Mouse (Mus musculus): ENCODE measurements around the gene Spns1. TPM values are rescaled to one million over a fixed set of nuclear protein-coding genes. Genes with fewer than 3 reads are reported as not detected.
A peak's percentile ranks its signal among the peaks of the same experiment; 100 is the strongest.
"Not testable (repeated sequence)": the region's sequence is repeated elsewhere in the genome, so short reads cannot be mapped to it uniquely, and the experiment has no call there.

Gene Spns1
- 10 to 100 TPM; 81.5 to 85.5 TPM for total RNA-seq (2021)

DNA sequence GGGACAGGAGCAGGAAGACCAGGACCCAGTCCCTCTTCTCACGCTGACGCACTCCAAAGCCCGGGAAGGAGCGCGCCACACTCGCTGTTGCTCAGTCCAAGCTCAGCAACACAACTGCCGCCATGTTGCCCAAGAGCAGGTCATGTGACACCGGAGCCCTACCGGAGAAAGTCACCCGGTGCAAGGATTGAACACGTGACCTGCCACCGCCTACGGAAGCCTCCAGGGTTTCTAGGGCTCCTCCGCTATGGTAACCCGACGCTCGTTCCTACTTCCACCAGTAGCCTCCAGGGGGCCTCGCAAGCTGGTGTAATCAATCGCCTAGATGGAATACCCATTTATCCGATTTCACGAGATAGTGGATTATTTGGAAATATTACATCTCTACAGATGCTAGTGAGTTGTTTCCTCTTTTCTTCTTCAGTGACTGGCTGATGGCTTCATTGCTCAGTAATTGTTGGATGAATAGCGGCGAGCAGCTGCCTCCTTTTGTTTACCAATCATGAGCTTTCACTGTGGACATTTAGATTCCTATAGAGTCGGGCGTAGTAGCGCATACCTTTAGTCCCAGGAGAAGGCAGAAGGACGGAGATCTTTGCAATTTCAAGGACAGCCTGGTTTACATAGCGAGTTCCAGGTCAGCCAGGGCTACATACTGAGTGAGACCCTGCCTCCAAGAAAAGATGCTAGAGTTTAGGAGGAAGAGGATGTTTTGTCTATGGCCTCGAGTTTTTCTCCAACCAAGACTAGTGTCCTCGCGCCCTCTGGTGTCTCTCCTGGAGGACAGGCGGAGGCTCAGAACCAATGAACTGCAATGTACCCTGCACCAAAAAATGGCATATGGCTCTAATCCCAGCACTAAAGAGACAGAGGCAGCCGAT lies at the start of gene Spns1:
Spns1 (minus strand) TSS at position 173 of the 881 bp plus-strand sequence.
- intact Hi-C loops (cut with DNase I) = loop anchor here (1.0 to 5.0 kb wide), 2 partner anchors 54 to 115 kb away; no protein-coding TSS in a partner anchor
- peak; percentile 98 for DNase-seq (ENCODE audit: low spot score in 2 of 2)

GRCm38 (mm10) chr7:126424161-126424560 lies 46.9 kb upstream of the Spns1 start:
- intact Hi-C loops (cut with DNase I) = no loop called here
- DNase-seq (ENCODE audit: low spot score in 2 of 2) = no peak

GRCm38 (mm10) chr7:126421756-126422155 lies 44.5 kb upstream of the Spns1 start:
- intact Hi-C loops (cut with DNase I) = no loop called here
- no peak for DNase-seq (ENCODE audit: low spot score in 2 of 2)

- intact Hi-C loops (cut with DNase I) = no loop called here
- DNase-seq (ENCODE audit: low spot score in 2 of 2) = no peak
These were observed 41.2 kb upstream of the Spns1 start for GRCm38 (mm10) chr7:126418496-126418895.

DNA sequence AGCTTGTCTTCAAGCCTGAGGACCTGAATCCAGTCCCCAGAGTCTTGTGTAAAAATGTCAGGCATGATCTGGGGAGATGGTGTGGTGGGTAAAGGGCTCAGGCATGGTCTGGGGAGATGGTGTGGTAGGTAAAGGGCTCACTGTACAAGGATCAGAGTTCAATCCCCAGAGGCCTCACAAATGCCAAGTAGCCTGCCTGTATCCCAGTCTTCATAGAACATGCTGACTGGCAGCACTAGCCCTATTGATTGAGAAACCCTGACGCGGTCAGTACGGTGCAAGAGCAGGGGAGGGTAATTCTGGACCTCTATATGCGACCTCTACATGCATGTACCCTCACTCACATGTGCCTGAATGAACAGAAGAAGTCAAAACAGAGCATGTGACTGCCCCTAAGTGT lies 40.4 kb upstream of the Spns1 start:
- intact Hi-C loops (cut with DNase I) = no loop called here
- DNase-seq (ENCODE audit: low spot score in 2 of 2) = no peak

DNA sequence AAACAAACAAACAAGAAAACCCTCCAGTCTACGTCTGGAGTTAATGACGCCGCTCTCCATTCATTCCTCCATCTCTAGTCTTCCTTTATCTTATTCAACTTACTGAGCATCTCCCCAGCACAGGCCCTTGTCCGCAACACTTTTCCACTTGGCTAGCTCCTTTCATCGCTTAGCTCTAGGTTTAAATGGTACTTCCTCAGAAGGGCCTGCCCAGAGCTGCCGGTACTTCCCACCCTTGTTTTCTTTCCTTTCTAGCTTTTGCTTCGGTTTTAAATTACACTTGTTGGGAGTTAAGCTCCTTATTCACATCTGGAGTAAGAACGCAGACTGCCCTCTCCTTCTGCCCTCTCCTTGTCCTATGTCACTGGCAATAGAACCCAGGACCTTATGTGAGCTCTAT lies 39.8 kb upstream of the Spns1 start:
- intact Hi-C loops (cut with DNase I) = no loop called here
- DNase-seq (ENCODE audit: low spot score in 2 of 2) = no peak

DNA sequence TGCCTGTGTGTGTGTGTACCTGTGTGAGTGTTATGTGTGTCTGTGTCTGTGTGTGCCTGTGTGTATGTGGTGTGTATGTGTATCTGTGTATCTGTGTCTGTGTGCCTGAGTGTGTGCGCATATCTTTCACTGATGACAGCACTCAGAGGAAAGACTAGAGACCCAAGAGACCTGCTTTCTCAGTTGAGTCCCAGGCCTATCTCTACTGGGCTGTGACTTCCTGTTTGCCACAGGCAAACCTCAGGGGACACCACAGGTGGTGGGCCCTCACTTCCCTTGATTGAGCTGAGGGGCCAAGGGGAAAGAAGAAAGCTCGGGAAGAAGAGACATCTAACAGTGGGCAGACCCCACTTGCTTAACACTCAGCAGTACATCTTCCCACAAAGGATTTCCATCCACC lies 39.4 kb upstream of the Spns1 start:
- intact Hi-C loops (cut with DNase I) = no loop called here
- no peak for DNase-seq (ENCODE audit: low spot score in 2 of 2)

GRCm38 (mm10) chr7:126414725-126415124 lies 37.5 kb upstream of the Spns1 start, which contains the start of gene Cd19:
Cd19 (minus strand) TSS chr7:126414889.
- intact Hi-C loops (cut with DNase I) = no loop called here
- no peak for DNase-seq (ENCODE audit: low spot score in 2 of 2)

- DNase-seq (ENCODE audit: low spot score in 2 of 2) = no peak
These were observed 33.8 kb upstream of the Spns1 start for GRCm38 (mm10) chr7:126411061-126411460.

GRCm38 (mm10) chr7:126408686-126409085 lies 31.4 kb upstream of the Spns1 start:
- intact Hi-C loops (cut with DNase I) = no loop called here

More at GRCm38 (mm10) chr7:126411061-126411460, 33.8 kb upstream of the Spns1 start:
- intact Hi-C loops (cut with DNase I) = no loop called here

DNA sequence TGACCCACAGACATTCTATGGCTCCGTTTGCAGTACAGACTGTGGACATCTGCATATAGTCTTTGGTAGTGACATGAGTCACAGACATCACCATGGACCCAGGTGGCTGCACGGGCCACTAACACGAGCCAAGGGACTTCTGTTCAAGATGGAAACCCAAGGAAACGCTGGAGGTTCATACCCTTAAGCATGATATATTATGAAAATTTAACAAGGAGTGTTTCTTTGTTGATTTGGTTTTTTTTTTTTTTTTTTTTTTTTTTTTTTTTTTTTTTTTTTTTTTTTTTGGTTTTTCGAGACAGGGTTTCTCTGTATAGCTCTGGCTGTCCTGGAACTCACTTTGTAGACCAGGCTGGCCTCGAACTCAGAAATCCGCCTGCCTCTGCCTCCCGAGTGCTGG lies 25.3 kb upstream of the Spns1 start:
- intact Hi-C loops (cut with DNase I) = not testable (repeated sequence)

More at GRCm38 (mm10) chr7:126408686-126409085, 31.4 kb upstream of the Spns1 start:
- DNase-seq (ENCODE audit: low spot score in 2 of 2) = no peak

DNA sequence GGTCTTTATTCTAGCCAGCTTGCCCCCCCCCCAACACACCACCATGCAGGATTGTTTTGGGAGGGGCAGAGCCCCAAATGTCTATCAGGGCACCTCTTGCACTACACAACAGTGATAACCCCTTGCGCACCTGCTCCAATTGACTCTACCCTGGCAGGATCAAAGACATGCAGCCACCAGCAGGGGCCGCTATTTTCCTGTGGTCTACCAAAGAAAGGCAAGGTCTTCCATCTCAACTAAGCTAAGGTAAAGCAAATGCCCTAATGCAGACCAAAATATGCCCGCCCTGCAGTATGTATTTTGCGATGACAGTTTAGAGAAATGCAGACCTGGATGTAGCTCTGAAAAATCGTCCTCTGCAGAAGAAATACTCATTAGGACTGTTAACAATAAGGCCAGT lies 22.3 kb upstream of the Spns1 start:
- DNase-seq (ENCODE audit: low spot score in 2 of 2) = peak; percentile 64 to 65
- intact Hi-C loops (cut with DNase I) = loop anchor here (2.0 to 5.0 kb wide), 2 partner anchors 78 to 129 kb away; partner anchors contain the start of gene Sh2b1

More for the DNA sequence above, 25.3 kb upstream of the Spns1 start:
- not testable (repeated sequence) for DNase-seq (ENCODE audit: low spot score in 2 of 2)

- intact Hi-C loops (cut with DNase I) = loop anchor here (2.0 to 5.0 kb wide), 2 partner anchors 79 to 131 kb away; partner anchors contain the start of gene Sh2b1
- no peak for DNase-seq (ENCODE audit: low spot score in 2 of 2)
These were observed 20.6 kb upstream of the Spns1 start for GRCm38 (mm10) chr7:126397822-126398221.

DNA sequence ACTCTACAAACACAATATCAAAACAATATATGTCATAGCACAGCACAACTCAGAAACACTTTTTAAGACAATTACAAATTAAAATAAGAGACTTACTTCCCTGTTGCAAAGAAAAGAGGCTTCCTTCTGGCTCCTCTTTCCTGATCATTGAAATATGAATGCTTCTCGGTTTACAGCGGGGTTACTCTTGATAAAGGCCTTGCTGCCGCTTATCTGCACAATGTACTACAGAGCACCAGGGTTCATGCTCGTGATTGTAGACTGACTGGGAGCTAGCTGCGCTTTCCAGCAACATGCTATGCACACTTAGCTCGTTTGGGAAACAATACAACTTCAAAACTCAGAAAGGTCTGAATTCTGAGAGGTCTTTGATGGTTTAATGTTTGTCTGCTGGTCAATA lies 20.0 kb upstream of the Spns1 start:
- intact Hi-C loops (cut with DNase I) = loop anchor here (5.0 kb wide), 1 partner anchor 80 kb away; the partner anchor contains the start of gene Sh2b1
- DNase-seq (ENCODE audit: low spot score in 2 of 2) = no peak

- DNase-seq (ENCODE audit: low spot score in 2 of 2) = peak; percentile 95 to 98
- intact Hi-C loops (cut with DNase I) = loop anchor here (5.0 kb wide), 1 partner anchor 81 kb away; the partner anchor contains the start of gene Sh2b1
These were observed 19.3 kb upstream of the Spns1 start, which contains the start of gene Nfatc2ip for GRCm38 (mm10) chr7:126396298-126397119. Nfatc2ip (minus strand) TSS chr7:126396737.

GRCm38 (mm10) chr7:126392086-126392884 lies 15.0 kb upstream of the Spns1 start:
- intact Hi-C loops (cut with DNase I); DNase-seq (ENCODE audit: low spot score in 2 of 2): not testable (repeated sequence)

DNA sequence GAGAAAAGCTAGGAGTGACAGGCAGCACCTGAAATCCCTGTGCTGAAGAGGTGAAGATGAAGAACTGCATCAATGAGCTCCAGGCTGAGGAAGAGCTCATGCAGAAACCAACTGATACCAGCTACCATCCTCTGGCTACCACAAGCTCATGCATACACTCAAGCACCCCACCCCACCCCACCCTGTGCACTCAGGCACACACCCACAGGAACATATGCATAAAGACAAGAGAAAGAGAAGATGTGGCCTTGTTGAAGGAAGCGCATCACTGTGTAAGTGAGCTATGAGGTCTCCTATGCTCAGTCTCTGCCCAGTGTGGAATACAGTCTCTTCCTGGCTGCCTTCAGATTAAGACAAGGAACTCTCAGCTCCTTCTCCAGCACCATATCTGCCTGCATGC lies 10.9 kb upstream of the Spns1 start:
- intact Hi-C loops (cut with DNase I) = no loop called here
- no peak for DNase-seq (ENCODE audit: low spot score in 2 of 2)

- no peak for DNase-seq (ENCODE audit: low spot score in 2 of 2)
- intact Hi-C loops (cut with DNase I) = no loop called here
These were observed 6.3 kb upstream of the Spns1 start for GRCm38 (mm10) chr7:126383565-126383964.

DNA sequence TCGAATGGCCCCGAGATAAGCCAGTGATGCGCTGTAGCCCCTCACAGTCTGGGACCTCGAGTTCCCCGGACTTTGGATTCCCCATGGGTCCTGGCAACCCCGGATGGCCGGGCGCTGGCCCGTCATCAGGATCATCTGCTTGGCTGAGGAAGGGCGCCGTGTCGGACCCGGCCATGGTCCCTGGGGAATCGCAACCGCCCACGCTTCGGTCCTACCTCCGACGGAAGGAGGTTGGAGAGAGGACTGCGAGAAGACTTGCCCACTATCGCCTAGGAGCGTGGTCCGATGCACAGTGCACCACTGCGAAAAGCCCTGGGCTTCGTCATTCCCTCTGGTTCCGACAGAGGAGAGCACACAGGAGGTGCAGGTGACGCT lies 360 bp downstream of the Spns1 start:
- intact Hi-C loops (cut with DNase I) = loop anchor here (5.0 kb wide), 1 partner anchor 115 kb away; no protein-coding TSS in a partner anchor

More for the DNA sequence above, 360 bp downstream of the Spns1 start:
- no peak for DNase-seq (ENCODE audit: low spot score in 2 of 2)
